Mouse (Mus musculus): ENCODE measurements at regions not wholly inside any gene's neighbourhood (a gene's known extent, or its start where the extent isn't known, plus 50 kb on each side); places are given as distances from the start of the nearest gene placed in this dataset.

DNA sequence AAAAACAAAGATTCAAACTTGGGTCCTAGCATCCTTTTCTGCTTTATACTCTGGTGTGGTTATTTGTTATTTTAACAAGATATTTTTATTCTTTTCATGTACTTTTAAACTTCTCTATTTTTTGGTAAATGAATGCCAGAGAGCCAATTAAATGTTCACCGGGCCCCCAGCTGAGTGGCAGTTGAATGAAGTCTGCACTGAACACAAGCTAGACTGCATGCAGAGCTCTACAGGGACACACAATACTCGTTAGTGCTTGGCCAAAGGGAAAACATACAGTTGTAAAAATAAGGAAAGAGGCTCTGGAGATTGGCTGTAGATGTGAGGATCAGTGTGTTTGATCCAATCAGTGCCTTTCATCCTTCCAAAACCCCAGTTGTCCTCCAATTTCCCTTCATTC lies 76.1 kb upstream of the C1qtnf7 start:
- no peak for TF ChIP-seq JUND (conservative IDR thresholded peaks at IDR 0.05; ENCODE audit: low read depth, low read length)
- no peak for TF ChIP-seq CTCF (conservative IDR thresholded peaks at IDR 0.05 in 1 of 2, IDR thresholded peaks at IDR 0.05 in 1 of 2; ENCODE audit: low read depth in 2 of 2, low read length in 2 of 2)
- no peak for TF ChIP-seq TCF12 (IDR thresholded peaks at IDR 0.05; ENCODE audit: low read depth, low read length)
- TF ChIP-seq SMC3 (IDR thresholded peaks at IDR 0.05; ENCODE audit: low read depth, low read length) = no peak
- TF ChIP-seq POLR2AphosphoS2 (IDR thresholded peaks at IDR 0.05; ENCODE audit: low read depth, low read length) = no peak
